Mouse (Mus musculus): Measurements from ENCODE around the gene Idua.
A peak's percentile ranks its signal among the peaks of the same experiment; 100 is the strongest.

Idua gene

DNA sequence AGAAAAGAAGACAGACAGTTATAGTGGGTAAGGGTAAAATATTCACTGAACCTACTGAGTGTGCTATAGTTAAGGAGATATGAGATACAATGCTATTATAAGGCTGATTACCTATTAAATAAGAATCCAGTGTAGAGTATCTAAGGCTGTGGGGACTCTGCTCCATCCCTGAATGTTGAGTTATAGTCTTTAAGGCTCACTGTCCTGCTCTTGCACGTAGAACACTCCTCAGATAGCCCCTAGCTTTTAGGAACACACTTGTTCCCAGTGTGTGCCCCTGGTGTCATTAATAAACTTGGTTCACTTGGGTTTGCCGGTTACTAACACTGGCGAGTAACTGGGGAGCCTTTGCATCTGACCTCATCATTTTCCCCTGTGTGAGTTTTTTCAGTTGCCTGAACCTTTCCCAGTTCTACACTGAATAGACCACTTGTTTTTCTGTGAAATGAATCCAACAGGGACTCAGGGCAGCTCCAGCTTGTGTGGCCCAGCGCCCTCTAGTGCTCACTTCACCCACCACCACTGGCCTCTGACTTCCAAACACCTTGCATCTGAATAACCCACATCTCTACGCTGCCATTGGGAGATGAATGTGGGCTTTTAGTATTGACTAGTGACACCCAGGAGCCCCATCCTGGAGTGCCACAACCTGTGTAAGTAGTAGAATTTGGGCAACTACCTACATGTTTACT is 66.6 kb downstream of the Idua start:
- DNase-seq (ENCODE audit: low read depth) = peak; percentile 73

DNA sequence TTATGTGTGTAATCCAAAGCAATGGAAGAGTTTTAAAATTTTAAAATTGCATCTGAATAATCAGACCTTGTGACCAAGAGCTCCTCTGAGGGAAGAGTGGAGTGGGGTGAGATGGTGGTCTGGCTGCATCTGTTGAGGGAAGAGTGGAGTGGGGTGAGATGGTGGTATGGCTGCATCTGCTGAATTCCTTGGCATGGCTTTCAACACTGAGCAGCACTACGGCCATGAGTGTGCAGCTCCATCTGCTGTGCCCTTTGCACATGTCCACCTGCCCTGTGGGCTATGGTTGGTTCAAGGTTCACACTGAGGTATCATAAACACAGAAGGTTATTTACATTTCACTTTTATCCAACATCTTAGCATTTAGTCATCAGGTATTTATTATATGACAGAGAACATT is 67.3 kb downstream of the Idua start:
- no peak for DNase-seq (ENCODE audit: low read depth)
